Mouse (Mus musculus) lung, postnatal 36 days (tissue): ENCODE results near the gene Osbpl7.

Source experiments
- DNase-seq: peaks from one replicate; pipeline ENCODE4 v3.0.0; 2022; ENCODE audit warnings: mixed read lengths

Gene Osbpl7

DNA sequence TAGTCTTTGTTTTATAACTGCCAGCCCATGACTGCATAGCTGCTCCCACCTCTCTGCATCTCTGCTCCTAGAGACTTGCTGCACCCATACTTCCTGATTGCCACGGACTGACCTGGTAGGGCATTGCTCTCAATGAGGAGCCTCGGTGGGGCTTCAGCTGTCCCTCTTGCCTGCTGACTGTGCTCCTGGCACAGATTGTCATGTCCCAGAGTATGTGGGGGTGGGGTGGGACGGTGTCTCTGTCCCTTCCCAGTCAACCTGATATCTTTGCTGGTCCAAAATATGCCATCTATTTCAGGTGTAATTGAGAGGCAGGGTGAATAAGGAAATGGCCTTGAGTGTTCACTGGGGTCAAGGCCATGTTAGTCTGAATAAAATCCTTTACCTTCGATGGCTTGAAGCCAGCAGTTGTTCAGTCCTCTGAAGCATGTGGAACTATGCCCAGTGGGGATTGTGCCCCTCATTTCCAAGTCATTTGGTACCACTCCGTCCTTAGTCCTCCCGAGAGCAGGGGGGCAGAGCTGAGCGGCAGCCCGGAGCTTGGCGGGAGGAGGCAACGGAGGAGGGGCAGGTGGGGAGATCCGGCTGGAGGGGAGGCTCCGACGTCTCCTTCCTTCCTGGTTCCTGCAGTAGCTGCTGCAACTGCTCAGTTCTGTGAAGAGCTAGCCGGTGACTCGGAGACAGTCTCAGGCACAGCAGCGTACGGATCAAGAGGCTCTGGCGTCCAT lies at the start of gene Osbpl7:
Osbpl7 (plus strand) TSS at position 413 of the 728 bp plus-strand sequence.
- DNase-seq = peak; percentile 78

DNA sequence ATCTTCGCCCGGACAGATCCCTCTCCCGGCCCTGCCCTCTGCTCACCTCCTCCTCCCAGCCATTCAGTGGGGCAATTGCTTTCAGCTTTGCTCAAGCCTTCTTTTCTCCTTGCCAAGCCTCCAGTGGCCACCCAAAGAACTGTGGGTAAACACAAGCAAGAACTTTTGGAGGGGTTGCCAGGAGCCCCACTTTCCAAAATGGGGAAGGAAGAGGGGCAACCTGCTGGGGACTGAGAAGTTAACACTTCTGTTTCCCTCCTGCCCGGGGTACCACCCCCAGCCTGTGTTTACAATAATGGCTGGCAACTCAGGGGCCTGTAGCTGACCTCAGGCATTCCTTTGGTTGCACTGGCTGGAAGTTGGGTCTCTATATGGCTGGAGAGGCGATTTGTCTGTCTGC lies 47.3 kb upstream of the Osbpl7 start:
- DNase-seq = no peak

DNA sequence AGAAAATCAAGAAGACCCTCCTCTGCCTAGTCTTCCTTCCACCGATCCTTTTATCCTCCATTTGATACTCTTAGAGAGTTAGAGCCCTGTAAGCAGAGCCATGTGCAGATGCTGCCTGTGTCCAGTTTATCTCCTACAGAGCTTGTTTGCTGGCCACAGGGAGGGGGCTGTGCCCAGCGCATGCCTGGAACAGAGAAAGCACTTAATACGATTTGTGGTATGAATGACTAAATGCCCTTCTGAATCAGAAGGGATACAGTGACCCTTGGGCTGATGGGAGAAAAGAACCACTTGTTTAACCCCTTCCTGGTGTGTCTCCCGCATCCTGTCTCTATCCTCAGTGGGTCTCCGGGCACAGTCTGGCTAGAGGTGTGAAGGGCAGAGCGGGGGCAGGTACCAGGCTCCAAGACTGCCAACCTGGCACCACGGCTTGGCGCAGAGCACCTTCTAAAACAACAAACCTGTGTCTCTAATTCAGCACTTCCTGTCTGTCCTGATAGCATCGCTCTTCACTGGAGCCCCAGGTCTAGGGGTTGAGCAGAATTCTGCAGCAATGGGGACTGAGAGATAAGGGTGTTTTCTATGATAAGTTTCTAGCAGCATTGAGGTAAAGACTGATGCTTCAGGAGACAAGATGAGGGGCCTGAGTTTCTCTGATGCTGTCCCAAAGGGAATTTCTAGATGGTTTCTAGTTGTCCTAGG lies 43.2 kb upstream of the Osbpl7 start:
- no peak for DNase-seq

DNA sequence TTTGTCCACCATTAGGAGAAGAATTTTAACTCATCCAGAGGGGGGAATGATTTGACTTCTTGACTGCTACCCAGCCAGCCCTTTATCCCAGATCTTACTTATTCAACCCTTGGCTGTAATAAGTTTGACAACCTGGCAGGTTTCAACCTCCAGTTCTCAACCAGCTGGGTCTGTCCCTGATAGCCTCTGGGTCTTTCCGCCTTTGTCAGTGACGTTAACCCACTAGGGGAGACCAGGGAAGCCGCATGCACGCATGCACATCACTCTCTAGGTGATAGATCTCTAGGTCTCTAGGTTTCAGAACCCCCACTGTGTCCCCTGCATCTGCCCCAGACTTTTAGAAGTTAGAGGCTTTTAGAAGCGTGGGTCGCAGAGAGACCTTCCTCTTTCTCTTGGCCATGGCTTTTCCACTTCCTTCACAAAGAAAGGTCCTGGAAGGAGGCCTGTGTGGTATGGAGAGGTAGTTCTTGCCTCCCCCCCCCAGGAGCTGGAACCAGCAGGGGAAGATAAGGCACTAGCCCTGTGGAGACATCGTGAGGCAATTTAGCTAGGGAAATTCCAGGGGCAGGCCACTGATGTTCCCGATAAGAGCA lies 41.1 kb upstream of the Osbpl7 start:
- no peak for DNase-seq

- peak; percentile 36 for DNase-seq
These were observed 37.2 kb upstream of the Osbpl7 start, which contains the start of gene Sp6 for GRCm38 (mm10) chr11:97013121-97013670. Gene Sp6, plus strand, starts transcription at chr11:97013394.

GRCm38 (mm10) chr11:97017696-97018582 lies 32.5 kb upstream of the Osbpl7 start:
- no peak for DNase-seq

DNA sequence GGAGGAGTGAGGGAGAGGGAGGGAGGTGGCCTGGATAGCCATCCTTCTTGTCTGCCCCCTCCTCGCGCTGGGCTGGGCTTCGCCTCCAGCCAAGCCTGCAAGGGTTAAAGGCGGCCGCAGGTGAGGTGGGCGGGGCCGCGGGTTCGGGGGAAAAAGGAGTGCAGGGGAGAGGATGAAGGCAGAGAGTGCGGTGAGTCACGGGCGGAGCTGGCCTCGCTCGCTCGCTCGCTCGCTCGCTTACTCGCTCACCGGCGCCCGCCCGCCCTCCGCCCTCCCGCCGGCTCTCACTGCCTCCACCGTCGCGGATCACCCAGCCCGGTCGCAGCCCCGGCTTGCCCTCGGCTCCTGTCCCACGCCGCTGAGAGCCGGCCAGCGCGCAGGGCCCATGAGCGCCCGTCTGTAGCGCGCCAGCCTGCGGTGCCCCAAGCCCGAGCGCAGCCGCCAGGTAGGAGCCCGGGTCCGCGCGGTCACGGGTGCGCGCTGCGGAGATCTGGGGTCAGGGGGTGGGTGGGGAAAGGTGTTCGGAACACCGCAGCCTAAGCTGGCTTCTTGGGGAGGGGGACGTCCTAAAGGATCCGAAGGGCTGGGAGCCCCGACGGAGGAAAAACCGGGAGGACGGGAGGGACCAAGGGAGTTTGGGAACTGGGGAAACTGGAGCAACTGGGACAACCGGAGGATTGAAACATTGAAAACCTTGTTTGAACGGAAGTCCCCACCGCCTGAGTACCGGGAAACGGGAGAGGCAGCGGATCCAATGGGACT lies 31.7 kb upstream of the Osbpl7 start:
- no peak for DNase-seq

DNA sequence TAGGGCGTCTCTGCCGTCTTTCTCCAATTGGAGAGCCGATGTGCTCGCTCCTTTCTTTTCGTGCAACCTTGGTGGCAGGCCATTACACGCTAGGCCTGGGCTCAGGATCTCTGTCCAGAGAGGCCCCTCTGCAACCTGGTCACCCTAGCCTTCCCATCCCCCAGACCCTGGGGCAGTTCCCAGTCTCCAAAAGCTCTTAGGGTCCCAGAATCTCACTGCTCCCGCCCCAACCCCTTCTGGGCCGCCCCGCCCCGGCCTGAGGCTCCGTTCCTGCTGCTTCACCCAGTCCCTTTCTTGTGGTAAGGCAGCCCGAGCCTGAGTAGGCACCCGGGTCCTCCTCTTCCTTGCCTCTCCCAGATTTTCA lies 31.1 kb upstream of the Osbpl7 start:
- DNase-seq = no peak

DNA sequence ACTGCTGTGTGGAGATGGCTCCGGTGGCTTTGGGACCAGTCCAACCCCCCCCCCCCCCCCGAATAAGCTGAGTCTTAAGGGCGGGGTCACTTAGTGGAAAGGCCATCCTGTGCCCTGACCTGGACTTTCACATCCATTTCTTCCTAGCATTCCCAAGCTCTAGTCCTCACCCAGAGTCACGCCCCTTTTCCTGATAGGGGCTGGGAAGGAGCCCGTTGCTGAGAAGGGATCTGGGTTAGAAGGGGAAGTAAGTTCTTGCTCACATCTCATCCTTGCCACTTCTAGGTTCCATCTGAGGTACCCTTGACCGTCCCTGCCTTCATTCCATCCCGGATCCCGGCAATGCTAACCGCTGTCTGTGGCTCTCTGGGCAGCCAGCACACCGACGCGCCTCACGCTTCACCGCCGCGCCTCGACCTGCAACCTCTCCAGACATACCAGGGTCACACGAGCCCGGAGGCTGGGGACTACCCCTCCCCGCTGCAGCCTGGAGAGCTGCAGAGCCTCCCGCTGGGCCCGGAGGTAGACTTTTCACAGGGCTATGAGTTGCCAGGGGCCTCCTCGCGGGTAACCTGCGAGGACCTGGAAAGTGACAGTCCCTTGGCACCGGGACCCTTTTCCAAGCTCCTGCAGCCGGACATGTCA lies 29.2 kb upstream of the Osbpl7 start:
- DNase-seq = no peak

DNA sequence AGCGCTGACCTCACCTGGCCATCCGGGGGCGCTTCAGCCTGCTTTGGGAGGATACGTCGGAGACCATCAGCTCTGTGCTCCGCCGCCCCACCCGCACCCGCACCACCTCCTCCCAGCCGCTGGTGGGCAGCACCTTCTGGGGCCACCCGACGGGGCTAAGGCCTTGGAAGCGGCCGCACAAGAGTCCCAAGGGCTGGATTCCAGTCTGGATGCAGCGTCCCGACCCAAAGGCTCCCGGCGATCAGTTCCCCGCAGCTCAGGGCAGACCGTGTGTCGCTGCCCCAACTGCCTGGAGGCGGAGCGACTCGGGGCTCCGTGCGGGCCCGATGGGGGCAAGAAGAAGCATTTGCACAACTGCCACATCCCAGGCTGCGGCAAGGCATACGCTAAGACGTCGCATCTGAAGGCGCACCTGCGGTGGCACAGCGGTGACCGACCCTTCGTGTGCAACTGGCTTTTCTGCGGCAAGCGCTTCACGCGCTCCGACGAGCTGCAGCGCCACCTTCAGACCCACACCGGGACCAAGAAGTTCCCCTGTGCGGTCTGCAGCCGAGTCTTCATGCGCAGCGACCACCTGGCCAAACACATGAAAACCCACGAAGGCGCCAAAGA lies 28.4 kb upstream of the Osbpl7 start:
- peak; percentile 81 for DNase-seq

DNA sequence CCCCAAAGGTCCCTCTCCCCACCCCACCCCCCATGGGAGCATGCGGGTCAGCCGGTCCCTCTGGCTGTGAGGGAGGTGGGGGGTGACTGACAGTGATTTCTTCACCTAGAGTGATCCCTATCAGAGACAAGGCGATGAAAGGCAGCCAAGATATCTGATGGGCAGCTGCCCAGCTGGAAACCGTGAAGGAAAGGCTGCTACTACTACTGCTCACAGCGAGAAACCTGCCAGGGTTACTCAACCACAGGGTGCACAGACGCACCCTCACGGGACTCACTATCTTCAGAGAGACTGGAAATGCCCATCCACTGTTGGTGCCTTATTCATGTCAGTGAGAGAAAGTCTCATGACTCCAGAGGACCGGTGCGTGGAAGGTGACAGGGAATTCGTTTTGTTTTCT lies 25.5 kb upstream of the Osbpl7 start:
- peak; percentile 37 for DNase-seq

- DNase-seq = peak; percentile 91
These were observed 24.6 kb upstream of the Osbpl7 start for GRCm38 (mm10) chr11:97025721-97026344.

DNA sequence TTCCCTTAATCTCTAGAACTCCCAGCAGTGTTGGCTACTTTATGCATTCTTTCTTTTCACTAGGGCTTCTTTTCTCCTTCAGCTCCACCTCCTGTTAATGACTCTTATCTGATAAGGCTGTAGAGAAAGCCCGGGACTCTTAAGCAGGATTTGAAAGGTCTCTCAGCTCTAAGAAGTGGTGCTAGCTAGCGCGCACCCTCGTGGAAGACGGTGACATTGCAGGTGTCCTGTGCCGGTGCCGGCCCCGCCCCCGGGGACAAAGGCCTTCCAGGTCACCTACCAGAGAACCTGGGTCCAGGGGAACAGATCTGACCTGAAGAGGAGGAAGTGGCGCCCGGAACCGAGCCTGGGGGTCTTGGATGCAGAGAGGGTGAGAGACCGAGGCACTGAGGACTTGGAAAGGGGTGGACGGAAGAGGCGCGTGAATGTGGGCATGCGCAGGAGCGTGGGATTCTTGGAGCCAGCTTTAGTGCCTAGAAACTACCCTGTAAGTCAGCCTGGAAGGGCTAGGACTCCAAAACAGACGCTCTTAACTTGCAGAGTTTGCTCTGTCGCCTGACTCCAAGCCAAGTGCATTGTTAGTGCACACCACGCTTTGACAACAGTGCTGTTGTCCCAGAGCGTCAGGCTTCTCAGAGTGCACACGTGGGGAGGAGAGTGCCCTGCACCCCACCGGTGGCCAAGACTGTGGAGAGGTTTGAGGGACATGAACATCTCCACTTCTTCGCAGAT lies 20.6 kb upstream of the Osbpl7 start, which contains the start of gene Scrn2:
Scrn2 (plus strand) TSS at position 253 of the 732 bp plus-strand sequence.
- peak; percentile 92 for DNase-seq

GRCm38 (mm10) chr11:97030426-97030825 lies 20.0 kb upstream of the Osbpl7 start:
- DNase-seq = no peak

- DNase-seq = no peak
These were observed 18.5 kb upstream of the Osbpl7 start for GRCm38 (mm10) chr11:97031977-97032376.

DNA sequence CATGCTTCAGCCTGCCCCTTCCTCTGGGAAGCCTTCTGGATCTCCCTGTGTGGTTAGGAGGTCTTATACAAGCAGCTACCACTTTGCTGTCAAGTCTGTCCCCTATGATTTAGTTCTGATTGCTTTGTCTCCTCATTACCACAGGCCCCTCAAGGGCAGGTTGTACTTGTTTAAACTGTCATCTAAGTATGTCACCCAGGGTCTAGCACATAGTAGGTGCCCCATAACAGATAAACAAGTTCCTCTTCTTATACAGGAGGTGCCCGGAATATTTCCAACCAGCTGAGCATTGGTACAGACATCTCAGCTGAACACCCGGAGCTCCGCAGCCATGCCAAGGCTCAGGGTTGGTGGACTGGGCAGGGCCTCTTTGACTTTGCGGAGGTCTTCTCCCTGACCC lies 17.9 kb upstream of the Osbpl7 start:
- DNase-seq = no peak

- DNase-seq = no peak
These were observed 16.6 kb upstream of the Osbpl7 start for GRCm38 (mm10) chr11:97033781-97034180.

GRCm38 (mm10) chr11:97036141-97036540 lies 14.3 kb upstream of the Osbpl7 start:
- DNase-seq = no peak

DNA sequence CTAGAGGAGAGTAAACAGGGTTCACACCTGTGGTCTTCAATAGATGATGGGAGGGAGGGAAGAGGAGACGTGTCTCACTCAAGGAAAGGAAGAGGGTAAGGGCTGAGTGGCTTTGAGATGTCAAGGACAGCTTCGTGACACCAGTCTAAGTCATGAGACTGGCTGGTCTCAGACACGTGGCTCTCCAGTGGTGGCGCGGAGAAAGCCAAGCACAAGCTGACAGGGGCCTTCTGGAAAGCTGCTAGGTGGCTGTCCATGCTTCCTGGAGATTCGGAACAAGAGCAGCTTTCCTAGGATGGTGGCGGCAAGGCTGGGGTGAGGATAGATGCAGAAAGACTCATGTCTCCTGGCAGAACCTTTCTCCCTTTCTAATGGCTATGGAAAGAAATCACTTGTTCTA lies 11.5 kb upstream of the Osbpl7 start:
- DNase-seq = no peak
